Mouse (Mus musculus) kidney, adult 2 months (tissue): ENCODE measurements around the gene Timm8a2.

Source experiments
- CTCF ChIP-seq: fragments of 200-500 bp; conservative IDR thresholded peaks from 2 replicates; pipeline ENCODE4 v1.5.1; 2011; ENCODE audit warnings: low read depth, mild to moderate bottlenecking, control low read depth, low read length, moderate library complexity, mixed read lengths; ENCODE audit not compliant: insufficient read depth, insufficient read length
- POLR2A ChIP-seq: fragments of 200-500 bp; IDR thresholded peaks from one replicate; pipeline ENCODE4 v1.6.1; 2011; ENCODE audit warnings: low read depth, low read length, control low read depth

- TF ChIP-seq POLR2A (no peak), CTCF (no peak)
Measured at GRCm38 (mm10) chr14:121996786-121997185, 37.7 kb upstream of the Timm8a2 start.
